Mouse (Mus musculus) 3T3-L1 (cell line): ENCODE measurements around the gene Arl6ip6.

Experiments
- DNase-seq: peaks from one replicate; pipeline ENCODE4 v3.0.0-alpha.2; 2015; ENCODE audit warnings: low read depth, low spot score

Arl6ip6 gene

GRCm38 (mm10) chr2:53191523-53192220 lies at the start of gene Arl6ip6:
Gene Arl6ip6, plus strand, starts transcription at chr2:53191726.
- peak; percentile 93 for DNase-seq

- no peak for DNase-seq
Observed at GRCm38 (mm10) chr2:53146852-53147251, 44.7 kb upstream of the Arl6ip6 start.

- no peak for DNase-seq
Observed at GRCm38 (mm10) chr2:53173966-53174365, 17.6 kb upstream of the Arl6ip6 start.

GRCm38 (mm10) chr2:53178966-53179365 lies 12.6 kb upstream of the Arl6ip6 start:
- no peak for DNase-seq

GRCm38 (mm10) chr2:53179876-53180275 lies 11.7 kb upstream of the Arl6ip6 start:
- no peak for DNase-seq

- DNase-seq, result peak; percentile 79
Observed at GRCm38 (mm10) chr2:53189811-53190210, 1.7 kb upstream of the Arl6ip6 start.

- peak; percentile 99 for DNase-seq
Observed at GRCm38 (mm10) chr2:53190684-53191511, 628 bp upstream of the Arl6ip6 start, which contains the start of gene Prpf40a. Gene Prpf40a, minus strand, starts transcription at chr2:53191284.

- peak; percentile 69 for DNase-seq
Observed at GRCm38 (mm10) chr2:53192386-53192785, 860 bp downstream of the Arl6ip6 start.

- no peak for DNase-seq
Observed at GRCm38 (mm10) chr2:53196431-53196830, 4.9 kb downstream of the Arl6ip6 start.

GRCm38 (mm10) chr2:53199203-53199602 lies 7.7 kb downstream of the Arl6ip6 start:
- no peak for DNase-seq

- peak; percentile 71 for DNase-seq
Observed at GRCm38 (mm10) chr2:53200164-53200885, 8.8 kb downstream of the Arl6ip6 start.

GRCm38 (mm10) chr2:53204373-53205274 lies 13.1 kb downstream of the Arl6ip6 start:
- DNase-seq, result peak; percentile 76

- peak; percentile 30 for DNase-seq
Observed at GRCm38 (mm10) chr2:53206749-53207148, 15.2 kb downstream of the Arl6ip6 start.

GRCm38 (mm10) chr2:53213493-53213892 lies 22.0 kb downstream of the Arl6ip6 start:
- no peak for DNase-seq

- no peak for DNase-seq
Observed at GRCm38 (mm10) chr2:53222242-53222641, 30.7 kb downstream of the Arl6ip6 start.

GRCm38 (mm10) chr2:53256982-53257381 lies 65.5 kb downstream of the Arl6ip6 start:
- no peak for DNase-seq
